12 mouse cellular contexts compared by ENCODE assay signal in the genomic region with DNA sequence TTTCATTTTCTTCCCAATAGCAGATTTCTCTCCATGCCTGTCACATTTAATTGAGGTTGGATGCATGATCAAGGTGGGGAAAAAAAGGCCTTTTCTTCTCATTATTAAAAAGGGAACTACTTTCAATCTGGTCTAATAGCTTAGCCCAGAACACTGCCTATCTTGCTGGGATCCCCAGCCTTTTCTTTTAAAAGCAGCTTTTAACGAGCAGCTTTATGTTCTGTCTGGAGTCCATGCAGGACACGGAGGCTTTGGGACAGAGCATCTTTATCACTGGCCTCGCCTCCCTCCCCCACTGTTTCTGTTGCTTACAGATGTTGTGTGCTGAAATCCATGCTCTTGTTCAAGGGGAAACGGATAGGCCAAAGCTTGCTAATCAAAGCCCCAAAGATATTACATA. TPM values are rescaled to one million over a fixed set of nuclear protein-coding genes. Genes with fewer than 3 reads are reported as not detected.
A peak's percentile ranks its signal among the peaks of the same experiment; 100 is the strongest.
DNase-seq lines count a peak whose midpoint lies in the region; ATAC-seq and TF ChIP-seq lines count a peak whose summit lies in the region.
"Had no signal": no experiment of that assay in that cellular context is flagged by ENCODE, and none has a peak within 500 bp of the region (broad histone marks: within the 10 kb centered on the region; RNA-seq: fewer than 3 reads in every experiment).

No protein-coding gene starts in this region.

- H3K4me1 ChIP-seq in kidney, adult 2 months (ENCODE audit: control insufficient read depth, insufficient read depth, low read length): no peaks in the 10 kb centered on the region
- peaks cover 16% of the 10 kb centered on the region for H3K4me1 ChIP-seq in kidney, embryonic 15.5 days
- H3K4me1 ChIP-seq in hindbrain, embryonic 10.5 days (replicated peaks): peaks cover 47% of the 10 kb centered on the region
- H3K4me1 ChIP-seq in midbrain, postnatal 0 days (ENCODE audit: insufficient read depth, low read length): peaks cover 12% of the 10 kb centered on the region

- no peak for TF ChIP-seq CTCF in kidney, adult 2 months (conservative IDR thresholded peaks at IDR 0.05; ENCODE audit: insufficient read depth, insufficient read length, low read depth, low read length)
- no peak for TF ChIP-seq CTCF in midbrain, postnatal 0 days (IDR thresholded peaks at IDR 0.05)

- no peak for ATAC-seq in kidney, embryonic 15.5 days (replicated peaks; ENCODE audit: low FRiP score)
- ATAC-seq in midbrain, postnatal 0 days (ENCODE audit: low FRiP score): peak; percentile 41; the same call in 1 of the 2 replicates

- no peaks in the 10 kb centered on the region for H3K27me3 ChIP-seq in kidney, adult 2 months (replicated peaks; ENCODE audit: control insufficient read depth, insufficient read depth, low read length)
- H3K27me3 ChIP-seq in kidney, embryonic 15.5 days: no peaks in the 10 kb centered on the region
- H3K27me3 ChIP-seq in hindbrain, embryonic 10.5 days (ENCODE audit: insufficient read depth, poor library complexity, severe bottlenecking): no peaks in the 10 kb centered on the region
- no peaks in the 10 kb centered on the region for H3K27me3 ChIP-seq in midbrain, postnatal 0 days (ENCODE audit: insufficient read depth, low read length)
- H3K27me3 ChIP-seq: CH12.LX; limb, embryonic 13.5 days had no signal

- H3K4me2 ChIP-seq in kidney, embryonic 15.5 days: no peak overlapping the region
- H3K4me2 ChIP-seq in midbrain, postnatal 0 days (ENCODE audit: low read depth, low read length, poor library complexity, severe bottlenecking): no peak overlapping the region
- H3K4me2 ChIP-seq: limb, embryonic 13.5 days had no signal

- H3K9me3 ChIP-seq in kidney, embryonic 15.5 days (replicated peaks): no peaks in the 10 kb centered on the region
- no peaks in the 10 kb centered on the region for H3K9me3 ChIP-seq in hindbrain, embryonic 10.5 days
- no peaks in the 10 kb centered on the region for H3K9me3 ChIP-seq in midbrain, postnatal 0 days (ENCODE audit: low read length)
- H3K9me3 ChIP-seq: limb, embryonic 13.5 days had no signal

- no peak for DNase-seq in kidney, adult 2 months
- DNase-seq in embryo, embryonic 10.5 days (ENCODE audit: low spot score): peak; percentile 63
- peak; percentile 37 for DNase-seq in hindbrain, embryonic 10.5 days (ENCODE audit: low spot score)
- DNase-seq in midbrain, postnatal 0 days (ENCODE audit: low spot score): peak; percentile 10
- no peak for DNase-seq in testis, postnatal 10 days (ENCODE audit: low spot score)
- no peak for DNase-seq in spleen, adult 12 weeks (ENCODE audit: low spot score)
- DNase-seq in kidney, postnatal 10 days: no peak
- DNase-seq: heart, postnatal 10 days; right cerebral cortex, postnatal 4 days had no signal

- TF ChIP-seq POLR2A in kidney, adult 2 months (IDR thresholded peaks at IDR 0.05; ENCODE audit: low read depth, low read length): no peak

- H3K27ac ChIP-seq in kidney, adult 2 months (ENCODE audit: insufficient read depth, low read depth, low read length): peak overlapping the region; percentile 46; the same call in 1 of the 2 replicates
- H3K27ac ChIP-seq in kidney, embryonic 15.5 days: no peak overlapping the region
- H3K27ac ChIP-seq in hindbrain, embryonic 10.5 days: peak overlapping the region; percentile 85
- H3K27ac ChIP-seq in midbrain, postnatal 0 days (ENCODE audit: low read depth, low read length): no peak overlapping the region; the same call in 1 of the 2 replicates
- H3K27ac ChIP-seq: limb, embryonic 13.5 days had no signal

- H3K36me3 ChIP-seq in kidney, adult 2 months (ENCODE audit: control insufficient read depth, insufficient read depth, low read length): no peaks in the 10 kb centered on the region
- no peaks in the 10 kb centered on the region for H3K36me3 ChIP-seq in kidney, embryonic 15.5 days
- no peaks in the 10 kb centered on the region for H3K36me3 ChIP-seq in hindbrain, embryonic 10.5 days
- no peaks in the 10 kb centered on the region for H3K36me3 ChIP-seq in midbrain, postnatal 0 days (ENCODE audit: insufficient read depth, low read length)
- H3K36me3 ChIP-seq: limb, embryonic 13.5 days had no signal

- H3K9ac ChIP-seq in kidney, embryonic 15.5 days: no peak overlapping the region
- H3K9ac ChIP-seq in midbrain, postnatal 0 days (replicated peaks; ENCODE audit: low read length, poor library complexity, severe bottlenecking): no peak overlapping the region; the same call in 1 of the 2 replicates
- H3K9ac ChIP-seq: limb, embryonic 13.5 days had no signal

- WGBS in kidney, adult 2 months: 53% methylated on average over 4 of the region's 4 CpGs
- 37% methylated on average over 4 of the region's 4 CpGs for WGBS in kidney, embryonic 15.5 days
- 32% methylated on average over 4 of the region's 4 CpGs for WGBS in hindbrain, embryonic 10.5 days
- WGBS in midbrain, postnatal 0 days: 11% methylated on average over 4 of the region's 4 CpGs

- H3K4me3 ChIP-seq in kidney, adult 2 months (ENCODE audit: insufficient read depth, low read depth, low read length): no peak overlapping the region
- H3K4me3 ChIP-seq in kidney, embryonic 15.5 days (replicated peaks): no peak overlapping the region
- 0 out of 2 replicates have a peak overlapping the region, but pooled peaks have one; percentile 3 for H3K4me3 ChIP-seq in hindbrain, embryonic 10.5 days
- no peak overlapping the region for H3K4me3 ChIP-seq in midbrain, postnatal 0 days (ENCODE audit: low read depth, low read length)
- H3K4me3 ChIP-seq: limb, embryonic 13.5 days had no signal

RNA-seq across cellular contexts. Expression of gene Rai14, which starts 32.8 kb away (rescaled TPM):
- polyA plus RNA-seq in kidney, adult 2 months (2012; rRNA removed): 7.2 and 8.9 TPM in 2 replicates
- polyA plus RNA-seq in kidney, embryonic 15.5 days (2015; fragmentation: Nextera tagmentation; extraction: Ambion mirVana): 66.4 and 67.8 TPM in 2 replicates
- 72.2 and 77.9 TPM in 2 replicates for polyA plus RNA-seq in hindbrain, embryonic 10.5 days (2016; fragmentation: Nextera tagmentation; extraction: Ambion mirVana)
- 9.0 TPM in 2 replicates for total RNA-seq in midbrain, postnatal 0 days (2014; rRNA removed)
- polyA plus RNA-seq in midbrain, postnatal 0 days (2015; fragmentation: Nextera tagmentation; extraction: Ambion mirVana): 2.7 and 4.3 TPM in 2 replicates

Comparison
In these comparisons a context has a peak if more than half of its experiments do, and no peak if none do; other contexts are left out.
1. H3K27ac ChIP-seq: peak in kidney, adult 2 months (single experiment) and hindbrain, embryonic 10.5 days (single experiment); none in kidney, embryonic 15.5 days (single experiment) and midbrain, postnatal 0 days (single experiment).
2. DNase-seq: peak in embryo, embryonic 10.5 days (single experiment), hindbrain, embryonic 10.5 days (single experiment) and midbrain, postnatal 0 days (single experiment); none in kidney, adult 2 months (single experiment), testis, postnatal 10 days (single experiment), spleen, adult 12 weeks (single experiment) and kidney, postnatal 10 days (single experiment).